Mouse (Mus musculus) ES-E14 (cell line): ENCODE measurements at regions not wholly inside any gene's neighbourhood (a gene's known extent, or its start where the extent isn't known, plus 50 kb on each side); places are given as distances from the start of the nearest gene placed in this dataset.

Experiments
- DNase-seq: peaks from one replicate; pipeline ENCODE4 v3.0.0-alpha.2; 2013; ENCODE audit warnings: low read depth, low spot score
- H3K27ac ChIP-seq: 2 replicates; pipeline ENCODE4 v1.5.1; 2012; ENCODE audit warnings: low read depth, mild to moderate bottlenecking, low read length, moderate library complexity, mixed read lengths; ENCODE audit not compliant: poor library complexity, insufficient read depth, severe bottlenecking
- H3K36me3 ChIP-seq: 2 replicates; pipeline ENCODE4 v1.6.1; 2012; ENCODE audit warnings: mild to moderate bottlenecking, low read length, moderate library complexity, mixed read lengths; ENCODE audit not compliant: control insufficient read depth, poor library complexity, insufficient read depth, severe bottlenecking
- H3K4me1 ChIP-seq, 2 experiments: fragments of 150-350 bp in 1 of 2; sonication (generic) in 1 of 2; 2 replicates each; pipeline ENCODE4 v1.6.1; 2012; ENCODE audit warnings: low read length in 2 of 2, mild to moderate bottlenecking in 1 of 2, mixed read lengths in 1 of 2; ENCODE audit not compliant: control insufficient read depth in 2 of 2, insufficient read depth in 2 of 2, poor library complexity in 1 of 2
- H3K4me3 ChIP-seq, 2 experiments: fragments of 150-350 bp in 1 of 2; sonication (generic) in 1 of 2; 2 replicates each; pipeline ENCODE4 v1.5.1; 2012; ENCODE audit warnings: low read length in 2 of 2, low read depth in 1 of 2, mild to moderate bottlenecking in 1 of 2, mixed read lengths in 1 of 2; ENCODE audit not compliant: insufficient read depth in 1 of 2, poor library complexity in 1 of 2, severe bottlenecking in 1 of 2
- H3K9ac ChIP-seq: 2 replicates; pipeline ENCODE4 v1.6.1; 2012; ENCODE audit warnings: low read depth, mild to moderate bottlenecking, low read length, mixed read lengths; ENCODE audit not compliant: poor library complexity, insufficient read depth, severe bottlenecking
- H3K9me3 ChIP-seq: fragments of 150-350 bp; sonication (generic); 2 replicates; pipeline ENCODE4 v1.6.1; 2012; ENCODE audit warnings: low read depth, mild to moderate bottlenecking, low read length; ENCODE audit not compliant: control insufficient read depth, insufficient read depth
- CHD2 ChIP-seq: IDR thresholded peaks from 2 replicates; pipeline ENCODE4 v1.6.1; 2014; ENCODE audit warnings: mild to moderate bottlenecking, low read depth, low read length, inconsistent platforms
- HCFC1 ChIP-seq: IDR thresholded peaks from 2 replicates; pipeline ENCODE4 v1.6.1; 2012; ENCODE audit warnings: low read length, inconsistent platforms, borderline replicate concordance; ENCODE audit not compliant: insufficient read depth
- MAFK ChIP-seq: IDR thresholded peaks from 2 replicates; pipeline ENCODE4 v1.6.1; 2014; ENCODE audit warnings: mild to moderate bottlenecking, low read depth, low read length, inconsistent platforms; ENCODE audit not compliant: insufficient read depth
- ZC3H11A ChIP-seq: IDR thresholded peaks from 2 replicates; pipeline ENCODE4 v1.6.1; 2012; ENCODE audit warnings: low read depth, mild to moderate bottlenecking, inconsistent platforms, low read length, borderline replicate concordance
- ZNF384 ChIP-seq: IDR thresholded peaks from 2 replicates; pipeline ENCODE4 v1.6.1; 2012; ENCODE audit warnings: low read depth, low read length, inconsistent platforms
- in situ Hi-C, 2 experiments: fragments of 600-800 bp; cut with MboI; formaldehyde crosslinking; loops; one replicate each; pipeline ENCODE4 v1.15.1; 2025; ENCODE audit warnings: low sequenced_read_pairs in 2 of 2, inconsistent platforms in 1 of 2; ENCODE audit not compliant: unreplicated experiment in 2 of 2

DNA sequence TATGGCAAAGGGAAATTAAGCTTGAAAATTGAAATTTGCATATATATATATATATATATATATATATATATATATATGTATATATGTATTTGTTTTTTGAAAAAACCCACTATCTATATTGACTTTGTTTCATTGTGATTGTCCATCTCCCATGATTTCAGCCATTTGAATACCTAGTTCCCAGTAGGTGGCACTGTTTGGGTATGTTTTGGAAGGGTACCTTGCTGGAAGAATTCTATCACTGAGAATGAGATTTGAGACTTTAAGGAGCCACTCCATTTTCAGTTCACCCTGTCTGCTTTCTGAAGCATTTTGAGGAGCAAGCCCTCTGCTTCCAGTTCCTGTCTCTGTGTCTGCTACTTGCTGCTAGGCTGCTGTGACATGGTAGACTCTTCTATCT is 72.8 kb upstream of the Ugt8a start:
- no peak overlapping the region for H3K27ac ChIP-seq
- in situ Hi-C loops = loop anchor here in 1 of 2 experiments (10.0 kb wide), 1 partner anchor 264 kb away; no protein-coding TSS in a partner anchor
- TF ChIP-seq ZC3H11A = peak; percentile 14; the same call in 1 of the 2 replicates
- TF ChIP-seq CHD2 = no peak
- TF ChIP-seq ZNF384 = no peak
- H3K4me3 ChIP-seq = no peak overlapping the region
- H3K9ac ChIP-seq = no peak overlapping the region
- H3K36me3 ChIP-seq = no peaks in the 10 kb centered on the region
- H3K4me1 ChIP-seq = no peaks in the 10 kb centered on the region
- no peaks in the 10 kb centered on the region for H3K9me3 ChIP-seq
- no peak for DNase-seq

DNA sequence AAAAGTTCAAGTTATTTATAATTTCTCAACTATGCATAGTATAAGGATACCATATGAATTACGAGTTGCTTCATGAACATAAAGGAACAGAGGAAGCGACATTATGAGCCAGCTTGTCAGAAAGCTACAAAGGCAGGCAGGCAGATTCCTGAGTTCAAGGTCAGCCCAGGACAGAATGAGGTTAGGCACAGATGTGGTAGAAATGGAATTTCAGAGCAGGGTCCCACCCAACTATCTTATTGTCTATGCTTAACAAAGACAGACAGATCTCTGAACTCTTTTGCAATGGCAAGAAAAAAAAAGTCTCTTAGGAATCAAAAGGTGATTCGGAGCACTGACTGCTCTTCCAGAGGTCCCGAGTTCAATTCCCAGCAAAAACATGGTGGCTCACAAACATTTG is 77.7 kb upstream of the Ugt8a start:
- TF ChIP-seq ZNF384 = peak; percentile 48; the same call in 1 of the 2 replicates
- no peak for TF ChIP-seq HCFC1
- in situ Hi-C loops = loop anchor here in 1 of 2 experiments (10.0 kb wide), 1 partner anchor 259 kb away; no protein-coding TSS in a partner anchor

GRCm38 (mm10) chr3:126044327-126044726 is 105.9 kb upstream of the Ugt8a start:
- in situ Hi-C loops = no loop called here
- no peak overlapping the region for H3K27ac ChIP-seq
- TF ChIP-seq HCFC1 = no peak
- no peak for TF ChIP-seq ZC3H11A
- no peak for TF ChIP-seq MAFK
- TF ChIP-seq ZNF384 = no peak
- no peak for TF ChIP-seq CHD2
- H3K4me1 ChIP-seq = no peaks in the 10 kb centered on the region
- no peak overlapping the region for H3K4me3 ChIP-seq
- DNase-seq = peak; percentile 6
- no peaks in the 10 kb centered on the region for H3K36me3 ChIP-seq
- no peak overlapping the region for H3K9ac ChIP-seq
- H3K9me3 ChIP-seq = no peaks in the 10 kb centered on the region

More for the DNA sequence above, 77.7 kb upstream of the Ugt8a start:
- Histone ChIP-seq H3K4me3 (no peak overlapping the region), H3K9ac (no peak overlapping the region), H3K27ac (no peak overlapping the region), H3K36me3 (no peaks in the 10 kb centered on the region), H3K4me1 (no peaks in the 10 kb centered on the region), H3K9me3 (no peaks in the 10 kb centered on the region)
- no peak for DNase-seq

DNA sequence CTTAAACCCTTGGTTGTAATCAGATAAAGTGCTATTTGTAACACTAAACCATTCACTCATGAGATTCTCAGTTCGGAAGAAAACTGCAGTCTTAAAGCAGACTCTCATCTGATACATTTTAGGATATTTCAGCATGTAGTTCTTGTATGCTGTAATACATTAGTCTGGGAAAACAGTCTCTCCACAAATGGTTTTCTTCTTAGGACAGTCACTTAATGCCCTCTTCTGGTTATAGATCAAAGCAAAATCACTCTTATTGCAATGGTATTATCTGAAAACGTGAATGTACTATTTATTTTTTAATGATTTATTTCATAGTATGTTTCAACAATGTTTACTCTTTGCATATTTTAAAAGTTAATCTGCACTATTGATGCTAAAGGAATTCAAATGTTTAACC is 106.4 kb upstream of the Ugt8a start:
- no peak overlapping the region for H3K27ac ChIP-seq
- H3K4me3 ChIP-seq = no peak overlapping the region
- H3K4me1 ChIP-seq = no peaks in the 10 kb centered on the region
- H3K9ac ChIP-seq = no peak overlapping the region
- in situ Hi-C loops = no loop called here
- TF ChIP-seq CHD2 = no peak
- TF ChIP-seq MAFK = no peak
- no peak for TF ChIP-seq ZNF384
- no peak for TF ChIP-seq ZC3H11A
- TF ChIP-seq HCFC1 = no peak
- no peak for DNase-seq
- no peaks in the 10 kb centered on the region for H3K36me3 ChIP-seq
- H3K9me3 ChIP-seq = no peaks in the 10 kb centered on the region

GRCm38 (mm10) chr3:126045992-126046786 is 107.8 kb upstream of the Ugt8a start:
- Histone ChIP-seq H3K9ac (no peak overlapping the region), H3K4me1 (no peaks in the 10 kb centered on the region), H3K36me3 (no peaks in the 10 kb centered on the region), H3K27ac (no peak overlapping the region), H3K9me3 (no peaks in the 10 kb centered on the region), H3K4me3 (no peak overlapping the region)
- in situ Hi-C loops = no loop called here
- DNase-seq = no peak
- no peak for TF ChIP-seq ZC3H11A
